Mouse (Mus musculus) midbrain, postnatal 0 days (tissue): ENCODE results near the gene Syce3. TPM values are rescaled to one million over a fixed set of nuclear protein-coding genes. Genes with fewer than 3 reads are reported as not detected.

Source experiments
- ATAC-seq: fragments of 200-750 bp; cut with Nextera tagmentation; 2 replicates; pipeline ENCODE4 v1.8.0; 2017; ENCODE audit warnings: moderate number of reproducible peaks, mild to moderate bottlenecking, moderate TSS enrichment, moderate library complexity; ENCODE audit not compliant: low FRiP score
- DNase-seq: peaks from one replicate; pipeline ENCODE4 v3.0.0-alpha.2; 2015; ENCODE audit warnings: low spot score
- H3K27ac ChIP-seq: fragments of 300-500 bp; sonication (generic); 2 replicates; pipeline ENCODE4 v1.5.1; 2014; ENCODE audit warnings: low read depth, mild to moderate bottlenecking, low read length, mixed read lengths
- H3K27me3 ChIP-seq: fragments of 300-500 bp; sonication (generic); 2 replicates; pipeline ENCODE4 v1.6.1; 2014; ENCODE audit warnings: low read length, control low read depth, mixed read lengths; ENCODE audit not compliant: insufficient read depth
- H3K36me3 ChIP-seq: fragments of 300-500 bp; sonication (generic); 2 replicates; pipeline ENCODE4 v1.6.1; 2014; ENCODE audit warnings: low read length, control low read depth, mixed read lengths; ENCODE audit not compliant: insufficient read depth
- H3K4me1 ChIP-seq: fragments of 300-500 bp; sonication (generic); 2 replicates; pipeline ENCODE4 v1.6.1; 2014; ENCODE audit warnings: mild to moderate bottlenecking, control low read depth, antibody characterized with exemption, low read length, mixed read lengths; ENCODE audit not compliant: insufficient read depth
- H3K4me2 ChIP-seq: fragments of 300-500 bp; sonication (generic); 2 replicates; pipeline ENCODE4 v1.6.1; 2014; ENCODE audit warnings: low read depth, mild to moderate bottlenecking, low read length, mixed read lengths; ENCODE audit not compliant: poor library complexity, severe bottlenecking
- H3K4me3 ChIP-seq: fragments of 300-500 bp; sonication (generic); 2 replicates; pipeline ENCODE4 v1.5.1; 2014; ENCODE audit warnings: low read depth, mild to moderate bottlenecking, low read length, moderate library complexity
- H3K9ac ChIP-seq: fragments of 300-500 bp; sonication (generic); replicated peaks from 2 replicates; pipeline ENCODE4 v1.6.1; 2014; ENCODE audit warnings: mild to moderate bottlenecking, low read length, moderate library complexity, mixed read lengths; ENCODE audit not compliant: poor library complexity, severe bottlenecking
- H3K9me3 ChIP-seq: fragments of 300-500 bp; sonication (generic); 2 replicates; pipeline ENCODE4 v1.6.1; 2016; ENCODE audit warnings: low read length, control low read depth
- CTCF ChIP-seq: IDR thresholded peaks from 2 replicates; pipeline ENCODE4 v1.5.1; 2016; ENCODE audit warnings: antibody characterized with exemption, mild to moderate bottlenecking
- WGBS: fragments of 180-500 bp; shearing (Covaris S2); extraction: QIAGEN DNeasy Blood & Tissue Kit; methylation state at CpG from one replicate; pipeline ENCODE4 v1.1.7; 2014; 5-methylcytosine and 5-hydroxymethylcytosine counted together
- polyA plus RNA-seq: library from polyadenylated mRNA; unstranded; fragments of >200 nt; fragmentation: Nextera tagmentation; extraction: Ambion mirVana; gene quantifications from 2 replicates; pipeline ENCODE4 v1.2.1, GENCODE M21; 2015
- total RNA-seq: library from RNA; depleted of rRNA; stranded (reverse); fragments of >200 nt; gene quantifications from 2 replicates; pipeline ENCODE4 v1.2.3, GENCODE M21; 2014; rRNA removed

Gene Syce3
- total RNA-seq (not detected in 2 replicates), polyA plus RNA-seq (not detected in 2 replicates)

DNA sequence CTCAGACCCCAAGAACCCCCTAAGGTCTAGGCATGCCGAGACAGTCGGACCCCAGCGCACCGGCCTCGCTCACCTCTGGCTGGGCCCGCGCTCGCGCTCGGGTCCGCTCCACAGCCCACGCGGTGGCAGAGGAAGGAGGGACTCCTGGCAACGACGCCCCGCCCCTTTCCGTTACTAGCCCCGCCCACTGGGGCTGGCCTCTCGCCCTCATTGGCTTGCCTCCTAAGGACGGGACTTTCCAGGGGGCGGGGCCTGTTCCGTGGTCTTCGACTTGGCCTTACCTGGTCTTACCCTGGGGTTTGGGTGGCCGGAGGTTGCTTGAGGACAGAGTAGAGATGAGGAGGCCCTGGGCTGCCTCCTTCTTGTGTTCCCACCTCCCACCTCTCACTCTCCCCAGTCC, at the start of gene Syce3:
Syce3 (minus strand) TSS at position 386 of the 400 bp plus-strand sequence.
- WGBS: 84% methylated on average over 24 of the region's 24 CpGs
- H3K4me1 ChIP-seq: no peaks in the 10 kb centered on the region

DNA sequence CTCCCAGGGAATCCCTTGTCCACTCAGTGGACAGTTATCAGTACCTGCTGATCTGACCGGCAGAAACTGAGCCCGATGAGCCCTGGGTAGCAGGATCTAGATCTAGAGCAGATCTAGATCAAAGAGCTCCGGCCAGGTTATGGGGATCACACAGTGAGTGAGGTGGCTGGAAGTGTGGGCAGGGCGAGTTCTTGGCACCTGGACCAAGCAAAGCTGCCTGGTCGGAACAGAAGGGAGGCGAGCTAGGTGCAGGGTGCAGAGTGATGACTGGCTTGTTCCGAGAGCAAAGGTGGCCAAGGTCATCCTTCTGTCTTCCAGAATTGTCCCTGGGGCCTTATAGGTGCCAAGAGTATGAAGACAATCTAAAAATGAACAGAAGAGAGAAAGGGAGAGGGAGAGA, 49.5 kb upstream of the Syce3 start:
- Histone ChIP-seq H3K4me1 (peaks cover 8% of the 10 kb centered on the region), H3K27ac (no peak overlapping the region), H3K4me2 (no peak overlapping the region), H3K9me3 (no peaks in the 10 kb centered on the region), H3K9ac (no peak overlapping the region), H3K27me3 (no peaks in the 10 kb centered on the region), H3K4me3 (no peak overlapping the region), H3K36me3 (peaks cover 64% of the 10 kb centered on the region)
- WGBS: 93% methylated on average over 7 of the region's 7 CpGs
- TF ChIP-seq CTCF: no peak
- ATAC-seq (no peak), DNase-seq (no peak)

More for the DNA sequence above, at the start of gene Syce3:
- H3K4me3 ChIP-seq: no peak within 1 kb of the TSS
- DNase-seq: no peak
- H3K36me3 ChIP-seq: no peaks in the 10 kb centered on the region
- H3K9me3 ChIP-seq: no peaks in the 10 kb centered on the region
- no peak within 1 kb of the TSS for H3K4me2 ChIP-seq
- H3K27me3 ChIP-seq: no peaks in the 10 kb centered on the region
- TF ChIP-seq CTCF: no peak
- no peak within 1 kb of the TSS for H3K9ac ChIP-seq
- no peak for ATAC-seq
- H3K27ac ChIP-seq: no peak within 1 kb of the TSS

DNA sequence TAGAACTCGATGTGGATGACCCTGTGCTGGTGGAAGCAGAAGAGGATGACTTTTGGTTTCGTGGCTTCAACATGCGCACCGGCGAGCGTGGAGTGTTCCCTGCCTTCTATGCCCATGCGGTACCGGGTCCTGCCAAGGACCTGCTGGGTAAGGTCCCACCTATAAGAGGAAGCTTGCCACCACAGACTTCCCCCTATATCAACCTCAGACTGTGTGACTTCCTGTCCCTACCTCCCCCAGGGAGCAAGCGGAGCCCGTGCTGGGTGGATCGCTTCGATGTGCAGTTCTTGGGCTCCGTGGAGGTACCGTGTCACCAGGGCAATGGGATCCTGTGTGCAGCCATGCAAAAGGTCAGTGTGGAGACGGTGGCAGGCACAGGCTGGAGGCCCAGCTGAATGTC, 48.6 kb upstream of the Syce3 start:
- H3K9me3 ChIP-seq: no peaks in the 10 kb centered on the region
- 94% methylated on average over 15 of the region's 15 CpGs for WGBS
- no peak for DNase-seq
- no peak overlapping the region for H3K4me3 ChIP-seq
- H3K4me1 ChIP-seq: peaks cover 11% of the 10 kb centered on the region
- H3K4me2 ChIP-seq: no peak overlapping the region
- peaks cover 62% of the 10 kb centered on the region for H3K36me3 ChIP-seq
- no peaks in the 10 kb centered on the region for H3K27me3 ChIP-seq
- H3K9ac ChIP-seq: no peak overlapping the region
- H3K27ac ChIP-seq: no peak overlapping the region
- no peak for TF ChIP-seq CTCF
- no peak for ATAC-seq

DNA sequence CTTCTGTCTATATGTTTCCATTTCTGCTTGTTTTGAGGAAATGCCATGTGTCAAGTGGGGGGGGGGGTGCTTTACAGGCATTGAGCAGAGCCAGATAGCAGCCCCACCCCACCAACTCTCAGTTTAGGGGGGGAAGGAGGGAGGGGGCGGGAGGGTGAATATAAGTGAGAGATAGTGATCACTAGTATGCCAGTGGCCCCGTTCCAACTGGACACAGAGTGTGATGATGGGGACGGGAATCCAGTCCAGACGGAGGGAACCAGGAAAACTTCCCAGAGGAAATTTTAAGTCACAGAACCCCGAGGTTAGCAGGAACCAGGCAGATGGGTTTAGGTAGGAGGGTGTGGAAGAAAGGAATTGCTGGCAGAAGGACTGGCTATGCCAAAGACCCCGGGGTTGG, 45.3 kb upstream of the Syce3 start:
- Histone ChIP-seq H3K4me2 (peak overlapping the region; percentile 95), H3K4me3 (peak overlapping the region; percentile 76; the same call in 1 of the 2 replicates), H3K27ac (no peak overlapping the region), H3K9ac (peak overlapping the region; percentile 33; the same call in 1 of the 2 replicates), H3K9me3 (no peaks in the 10 kb centered on the region), H3K4me1 (peaks cover 16% of the 10 kb centered on the region), H3K36me3 (peaks cover 41% of the 10 kb centered on the region), H3K27me3 (no peaks in the 10 kb centered on the region)
- DNase-seq (no peak), ATAC-seq (no peak)
- WGBS: 79% methylated on average over 6 of the region's 6 CpGs
- no peak for TF ChIP-seq CTCF

DNA sequence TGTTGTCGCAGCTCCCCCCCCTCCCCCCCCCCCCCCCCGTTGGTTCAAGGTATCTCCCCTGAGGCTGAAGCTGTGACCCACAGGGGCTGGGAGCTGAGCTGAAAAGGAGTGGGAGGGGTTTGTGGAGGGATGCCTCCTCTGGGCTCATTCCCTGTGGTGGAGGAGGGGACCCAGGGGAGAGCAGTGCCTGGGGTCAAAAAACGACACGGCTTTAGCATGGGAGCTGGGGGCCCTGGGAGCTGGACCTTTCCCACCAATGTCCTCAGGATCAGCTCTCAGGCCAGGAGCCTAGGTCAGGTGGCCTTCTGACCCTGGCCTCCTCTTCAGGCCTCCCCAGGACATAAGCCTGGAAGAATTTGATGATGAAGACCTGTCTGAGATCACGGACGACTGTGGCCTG, 44.6 kb upstream of the Syce3 start:
- no peak for DNase-seq
- peak overlapping the region; percentile 95 for H3K4me2 ChIP-seq
- peak overlapping the region; percentile 76 for H3K4me3 ChIP-seq
- no peak for TF ChIP-seq CTCF
- peak overlapping the region; percentile 85 for H3K9ac ChIP-seq
- peak overlapping the region; percentile 90 for H3K27ac ChIP-seq
- WGBS: 8% methylated on average over 4 of the region's 6 CpGs
- no peak for ATAC-seq
- no peaks in the 10 kb centered on the region for H3K9me3 ChIP-seq
- peaks cover 34% of the 10 kb centered on the region for H3K36me3 ChIP-seq
- H3K27me3 ChIP-seq: no peaks in the 10 kb centered on the region
- peaks cover 16% of the 10 kb centered on the region for H3K4me1 ChIP-seq

DNA sequence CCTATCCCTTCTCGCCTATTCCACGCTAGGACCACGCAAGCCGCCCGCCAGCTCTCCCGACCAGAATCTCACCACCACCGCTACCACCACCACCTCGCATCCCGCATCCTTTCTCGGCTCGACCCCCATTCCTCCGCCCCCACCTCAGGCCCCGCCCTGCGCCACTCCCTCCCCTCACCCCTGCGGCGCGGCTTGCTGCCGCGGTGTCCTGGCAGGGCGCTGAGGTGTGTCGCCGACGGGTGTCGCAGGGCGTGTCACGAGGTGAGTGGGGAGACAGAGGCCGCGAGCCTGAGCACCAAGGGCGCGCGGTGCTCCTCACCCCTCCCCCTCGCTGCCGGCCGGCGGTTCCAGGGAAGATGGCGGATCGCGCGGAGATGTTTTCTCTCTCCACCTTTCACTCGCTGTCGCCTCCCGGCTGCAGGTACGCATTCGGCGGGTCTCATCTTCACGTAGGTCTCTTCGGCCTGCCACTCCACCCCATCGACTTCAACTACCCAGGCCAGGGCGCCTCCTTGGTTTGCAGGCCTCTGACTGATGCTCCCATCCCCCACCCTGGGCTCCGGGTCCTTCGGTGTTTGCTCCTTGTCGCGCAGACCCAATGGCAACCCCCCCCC, 43.7 kb upstream of the Syce3 start, which contains the start of gene Mapk8ip2:
Mapk8ip2 (plus strand) TSS at position 49 of the 614 bp plus-strand sequence.
- H3K36me3 ChIP-seq: peaks cover 27% of the 10 kb centered on the region
- TF ChIP-seq CTCF: peak; percentile 19; the same call in 1 of the 2 replicates
- H3K9me3 ChIP-seq: no peaks in the 10 kb centered on the region

More for the DNA sequence above, 43.7 kb upstream of the Syce3 start, which contains the start of gene Mapk8ip2:
- Histone ChIP-seq H3K4me1 (peaks cover 16% of the 10 kb centered on the region), H3K9ac (peak within 1 kb of the TSS; percentile 85), H3K27ac (peak within 1 kb of the TSS; percentile 90), H3K4me3 (peak within 1 kb of the TSS; percentile 76), H3K4me2 (peak within 1 kb of the TSS; percentile 95), H3K27me3 (no peaks in the 10 kb centered on the region)
- WGBS: under 1% methylated on average over 48 of the region's 53 CpGs
- ATAC-seq (peak; percentile 78), DNase-seq (peak; percentile 59)
